11 mouse cellular contexts compared by ENCODE assay signal in the genomic region with DNA sequence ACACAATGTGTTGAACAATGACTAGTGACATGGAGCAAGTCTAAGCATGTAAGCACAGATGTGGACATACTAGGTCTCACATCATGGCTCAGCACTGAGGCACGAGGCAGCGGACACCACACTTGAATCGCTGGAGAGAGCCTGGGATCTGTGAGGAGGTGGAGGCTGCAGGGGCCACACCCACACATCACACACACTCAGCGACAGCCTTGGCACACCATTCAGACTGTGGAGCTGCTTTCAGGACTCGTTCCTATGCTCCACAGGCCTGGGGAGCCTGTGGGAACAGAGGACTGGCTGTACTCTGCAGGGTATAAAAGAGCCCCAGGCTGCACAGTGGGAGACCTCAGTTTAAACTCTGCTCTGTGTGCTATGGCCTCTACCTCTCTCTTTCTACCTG.
A peak's percentile ranks its signal among the peaks of the same experiment; 100 is the strongest.
DNase-seq lines count a peak whose midpoint lies in the region; ATAC-seq and TF ChIP-seq lines count a peak whose summit lies in the region.
"Had no signal": no experiment of that assay in that cellular context is flagged by ENCODE, and none has a peak within 500 bp of the region (broad histone marks: within the 10 kb centered on the region; RNA-seq: fewer than 3 reads in every experiment).

No protein-coding gene starts in this region.

- no peaks in the 10 kb centered on the region for H3K9me3 ChIP-seq in forebrain, embryonic 15.5 days
- H3K9me3 ChIP-seq in midbrain, embryonic 12.5 days = no peaks in the 10 kb centered on the region
- H3K9me3 ChIP-seq: intestine, embryonic 15.5 days had no signal

- H3K9ac ChIP-seq in forebrain, embryonic 15.5 days (replicated peaks) = no peak overlapping the region
- H3K9ac ChIP-seq in midbrain, embryonic 12.5 days (replicated peaks) = no peak overlapping the region
- H3K9ac ChIP-seq: intestine, embryonic 15.5 days had no signal

- H3K4me1 ChIP-seq in forebrain, embryonic 15.5 days = peaks cover 49% of the 10 kb centered on the region
- H3K4me1 ChIP-seq in midbrain, embryonic 12.5 days = peaks cover 48% of the 10 kb centered on the region

- TF ChIP-seq CTCF in layer of hippocampus, adult 2 months (conservative IDR thresholded peaks at IDR 0.05) = no peak

- no peak overlapping the region for H3K4me2 ChIP-seq in forebrain, embryonic 15.5 days (replicated peaks)
- H3K4me2 ChIP-seq in midbrain, embryonic 12.5 days (replicated peaks) = no peak overlapping the region
- H3K4me2 ChIP-seq: intestine, embryonic 15.5 days had no signal

- H3K36me3 ChIP-seq in forebrain, embryonic 15.5 days = no peaks in the 10 kb centered on the region
- no peaks in the 10 kb centered on the region for H3K36me3 ChIP-seq in midbrain, embryonic 12.5 days
- H3K36me3 ChIP-seq: intestine, embryonic 15.5 days had no signal

- H3K4me3 ChIP-seq in layer of hippocampus, adult 2 months = no peak overlapping the region
- no peak overlapping the region for H3K4me3 ChIP-seq in forebrain, embryonic 15.5 days
- no peak overlapping the region for H3K4me3 ChIP-seq in midbrain, embryonic 12.5 days
- H3K4me3 ChIP-seq: intestine, embryonic 15.5 days had no signal

- no peak for DNase-seq in layer of hippocampus, adult 2 months (ENCODE audit: low spot score in 2 of 2)
- no peak for DNase-seq in layer of hippocampus, adult 11-12 months (ENCODE audit: low spot score)
- DNase-seq in brain, adult 2 months (ENCODE audit: low read depth, low spot score) = peak; percentile 42
- DNase-seq in spleen, postnatal 10 days (ENCODE audit: low spot score in 2 of 2) = no peak
- DNase-seq in kidney, adult 9 months = no peak
- DNase-seq in kidney, adult 18-20 months = no peak
- DNase-seq: thymus, adult 2 months had no signal

- ATAC-seq in forebrain, embryonic 15.5 days (replicated peaks) = no peak; the same call in 1 of the 2 replicates
- 0 out of 2 replicates have a peak, but pooled peaks have one; percentile 32 for ATAC-seq in midbrain, embryonic 12.5 days (ENCODE audit: low FRiP score, low read depth)
- ATAC-seq: intestine, embryonic 15.5 days had no signal

- WGBS in forebrain, embryonic 15.5 days = 27% methylated on average over 5 of the region's 5 CpGs
- 26% methylated on average over 5 of the region's 5 CpGs for WGBS in midbrain, embryonic 12.5 days

- peak overlapping the region; percentile 32; the same call in 1 of the 2 replicates for H3K27ac ChIP-seq in layer of hippocampus, adult 2 months
- H3K27ac ChIP-seq in forebrain, embryonic 15.5 days (replicated peaks) = peak overlapping the region; percentile 9; the same call in 1 of the 2 replicates
- no peak overlapping the region for H3K27ac ChIP-seq in midbrain, embryonic 12.5 days (replicated peaks)
- H3K27ac ChIP-seq: intestine, embryonic 15.5 days; macrophage had no signal

- no peaks in the 10 kb centered on the region for H3K27me3 ChIP-seq in forebrain, embryonic 15.5 days
- peaks cover 4% of the 10 kb centered on the region; the same call in 1 of the 2 replicates for H3K27me3 ChIP-seq in midbrain, embryonic 12.5 days
- H3K27me3 ChIP-seq: intestine, embryonic 15.5 days had no signal
